Mouse (Mus musculus): Measurements from ENCODE around the gene Spp2.

Gene Spp2

DNA sequence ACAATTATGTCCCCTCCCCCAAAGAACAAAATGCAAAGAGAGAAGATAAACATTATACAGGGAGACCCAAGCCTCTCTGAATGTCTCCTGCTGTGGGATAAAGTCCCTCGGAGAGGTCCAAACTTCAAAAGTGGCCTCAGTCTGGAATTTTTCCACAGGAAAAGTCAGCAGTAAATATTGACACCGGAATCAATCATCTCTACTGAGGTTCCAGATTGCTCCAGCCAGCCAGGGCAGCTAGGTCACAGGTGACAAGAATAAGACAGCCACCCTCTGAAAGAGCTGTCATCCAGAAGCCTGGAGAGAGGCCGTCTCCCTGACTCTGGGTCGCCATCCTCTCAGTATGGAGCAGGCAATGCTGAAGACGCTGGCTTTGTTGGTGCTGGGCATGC, at the start of gene Spp2:
Spp2 (plus strand) TSS at position 155 of the 392 bp plus-strand sequence.
- no peak for DNase-seq

DNA sequence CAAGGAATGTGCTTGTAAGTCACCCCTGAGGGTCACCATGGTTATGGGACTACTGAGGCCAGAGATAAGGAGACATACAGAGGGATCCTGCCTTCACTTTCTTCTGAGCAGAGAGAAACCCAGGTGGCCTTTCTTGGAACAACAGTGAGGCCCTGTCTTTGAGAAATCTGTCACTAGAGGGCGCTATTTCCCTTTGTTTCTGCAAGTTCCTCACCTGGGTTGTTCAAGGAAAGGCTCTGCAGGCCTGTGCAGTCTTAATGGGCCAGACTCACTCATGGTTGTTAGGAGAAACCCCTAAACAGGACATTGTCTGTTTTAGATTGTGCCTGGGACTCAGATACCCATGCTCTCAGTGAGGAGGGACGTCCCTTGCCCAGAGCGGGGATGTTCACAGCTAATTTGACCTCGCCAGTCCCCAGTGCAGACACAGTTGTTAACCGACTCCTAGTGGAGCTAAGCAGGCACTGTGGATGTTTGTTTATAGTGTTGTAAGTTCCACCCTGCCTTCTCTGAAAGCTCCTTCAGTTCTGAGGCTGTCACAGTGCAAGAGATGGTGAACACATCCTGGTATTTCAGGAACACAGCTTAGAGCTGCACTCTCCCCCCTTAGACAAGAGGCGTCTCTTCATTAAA, 49.2 kb upstream of the Spp2 start:
- DNase-seq: peak; percentile 62

GRCm38 (mm10) chr1:88358102-88358654, 48.6 kb upstream of the Spp2 start:
- DNase-seq: no peak

- no peak for DNase-seq
Measured at GRCm38 (mm10) chr1:88361085-88361484, 45.7 kb upstream of the Spp2 start.

GRCm38 (mm10) chr1:88366881-88367644, 39.7 kb upstream of the Spp2 start:
- no peak for DNase-seq

- no peak for DNase-seq
Measured at GRCm38 (mm10) chr1:88378446-88378845, 28.3 kb upstream of the Spp2 start.

- no peak for DNase-seq
Measured at GRCm38 (mm10) chr1:88391632-88392031, 15.1 kb upstream of the Spp2 start.

DNA sequence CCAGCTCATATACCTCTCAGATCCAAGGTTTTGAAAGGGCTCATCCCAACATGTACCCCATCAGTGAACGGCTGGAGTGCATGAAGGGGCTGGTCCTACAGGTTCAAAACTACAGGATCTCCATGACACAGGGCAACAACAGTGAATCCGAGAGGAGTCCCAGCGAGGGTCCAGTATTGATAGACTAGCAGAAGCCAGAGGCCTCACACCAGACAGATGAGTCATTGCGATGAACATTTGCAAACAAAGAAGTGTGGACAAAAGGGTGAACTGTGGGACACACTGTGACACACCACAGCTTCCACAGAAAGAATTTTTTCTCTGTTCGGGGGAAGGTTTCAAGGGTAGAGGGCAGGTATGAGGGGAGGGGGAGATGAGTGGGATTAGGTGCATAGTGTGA, 13.4 kb upstream of the Spp2 start:
- no peak for DNase-seq

DNA sequence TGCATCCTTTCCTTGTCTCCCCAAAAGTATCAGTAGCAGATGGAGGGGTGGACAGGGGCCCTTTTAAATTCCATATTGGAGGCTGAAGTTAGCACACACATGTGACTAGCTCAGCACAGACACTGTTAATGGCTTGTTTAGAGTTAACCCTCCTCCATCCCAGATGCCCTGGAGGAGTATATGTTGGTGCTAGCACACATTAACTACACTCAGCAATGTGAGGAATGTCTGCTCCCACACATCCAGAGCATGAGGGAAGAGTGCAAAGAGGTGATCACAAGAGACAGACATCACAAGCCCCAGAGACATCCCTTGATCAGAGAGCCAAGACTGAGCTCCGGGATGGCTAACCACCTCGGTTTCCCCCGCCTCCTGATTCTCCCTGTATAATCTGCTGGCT, 3.4 kb upstream of the Spp2 start:
- no peak for DNase-seq

DNA sequence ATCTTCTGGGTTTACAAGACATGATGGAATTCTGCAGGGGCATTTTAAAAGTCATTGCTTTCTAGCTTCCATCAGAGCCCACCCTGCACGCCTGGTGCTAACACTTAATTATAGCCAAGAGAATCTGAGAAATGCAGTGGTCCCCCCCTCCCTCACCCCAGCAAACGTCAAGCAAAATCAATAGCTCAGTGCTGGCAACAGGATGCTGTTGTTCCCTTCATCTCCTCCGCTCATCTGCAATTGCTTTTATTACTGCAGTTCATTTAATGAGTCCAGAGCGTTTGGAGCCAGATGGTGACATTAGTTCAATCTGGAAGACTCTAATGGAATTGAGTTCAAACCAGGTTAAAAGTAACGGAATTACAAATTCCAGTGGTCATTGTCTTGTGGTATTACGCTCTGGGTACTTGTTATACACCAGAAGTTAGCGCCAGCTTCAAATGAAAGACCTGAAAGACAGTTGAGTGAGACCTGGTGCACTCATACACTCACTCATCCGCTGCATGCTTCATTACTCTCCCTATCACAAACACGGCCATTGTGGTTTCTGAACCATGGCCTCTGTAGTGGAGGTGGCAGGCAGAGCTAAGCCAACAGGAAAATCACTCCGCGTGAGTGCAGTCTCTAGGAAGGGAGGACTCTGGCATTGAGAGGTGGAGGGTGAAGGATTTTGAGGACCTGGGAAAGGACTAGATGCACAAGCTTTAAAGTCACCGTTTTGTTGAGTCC, 519 bp upstream of the Spp2 start:
- DNase-seq: no peak

- no peak for DNase-seq
Measured at GRCm38 (mm10) chr1:88408340-88408739, 1.6 kb downstream of the Spp2 start.

DNA sequence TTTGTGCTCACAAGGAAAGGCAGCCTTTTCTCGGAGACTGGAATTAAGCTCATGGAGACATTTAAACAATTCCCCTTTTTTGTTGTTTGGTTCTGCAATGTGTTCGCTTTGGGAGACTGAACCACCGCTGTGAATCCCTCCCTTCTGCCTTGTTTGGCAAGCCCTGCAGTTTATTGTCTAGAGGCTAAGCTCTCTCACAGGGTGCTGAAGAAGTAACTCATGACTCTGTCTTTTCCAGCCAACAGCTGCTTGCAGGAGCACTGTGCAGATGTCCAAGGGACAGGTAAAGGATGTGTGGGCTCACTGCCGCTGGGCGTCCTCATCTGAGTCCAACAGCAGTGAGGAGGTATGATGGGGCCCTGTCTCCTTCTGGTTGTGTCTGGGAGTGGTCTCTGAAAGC, 5.3 kb downstream of the Spp2 start:
- DNase-seq: no peak

- no peak for DNase-seq
Measured at GRCm38 (mm10) chr1:88418943-88419342, 12.2 kb downstream of the Spp2 start.

- no peak for DNase-seq
Measured at GRCm38 (mm10) chr1:88422045-88422444, 15.3 kb downstream of the Spp2 start.

GRCm38 (mm10) chr1:88422846-88423395, 16.2 kb downstream of the Spp2 start:
- no peak for DNase-seq

- DNase-seq: peak; percentile 77
Measured at GRCm38 (mm10) chr1:88424602-88425252, 18.0 kb downstream of the Spp2 start.

GRCm38 (mm10) chr1:88427987-88428741, 21.4 kb downstream of the Spp2 start:
- DNase-seq: no peak

DNA sequence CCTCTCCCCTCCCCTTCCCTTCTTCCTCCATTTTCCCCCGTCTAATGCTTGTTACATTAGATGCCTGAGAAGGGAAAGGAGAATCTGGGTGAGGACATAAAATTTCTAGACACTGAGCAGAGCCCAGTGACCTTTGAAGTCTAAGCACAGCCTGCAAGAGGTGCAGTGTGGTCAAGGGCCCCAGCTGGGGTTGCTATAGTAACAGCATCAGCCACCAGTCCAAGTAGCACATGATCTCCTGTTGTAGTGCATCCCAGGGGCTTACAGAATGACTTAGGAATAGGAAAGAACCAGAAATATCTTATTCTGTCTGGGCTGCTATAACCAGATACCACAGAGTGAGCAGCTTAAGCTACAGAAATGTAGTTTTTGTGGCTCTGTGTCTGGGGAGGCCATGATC, 22.7 kb downstream of the Spp2 start:
- no peak for DNase-seq

- no peak for DNase-seq
Measured at GRCm38 (mm10) chr1:88431262-88431661, 24.5 kb downstream of the Spp2 start.

- no peak for DNase-seq
Measured at GRCm38 (mm10) chr1:88432601-88433000, 25.8 kb downstream of the Spp2 start.

- no peak for DNase-seq
Measured at GRCm38 (mm10) chr1:88433096-88433883, 26.5 kb downstream of the Spp2 start.

Measured in thymus, postnatal 14 days (tissue).